Mouse (Mus musculus) adrenal gland, adult 8-10 months (tissue): ENCODE measurements around the gene Map4k4. TPM values are rescaled to one million over a fixed set of nuclear protein-coding genes. Genes with fewer than 3 reads are reported as not detected.

ENCODE experiments used
- DNase-seq: peaks from one replicate; pipeline ENCODE4 v3.0.0; 2022
- total RNA-seq, 4 experiments: library from RNA; stranded (reverse); gene quantifications; 2 replicates each; pipeline ENCODE4 v1.2.4; 2022

The Map4k4 gene
- total RNA-seq, 4 experiments from 2014 or later = 80.9 to 123 (median 104) TPM

GRCm38 (mm10) chr1:40046600-40046999 lies 145.9 kb downstream of the Map4k4 start:
- no peak for DNase-seq

- no peak for DNase-seq
These were observed 150.4 kb downstream of the Map4k4 start for GRCm38 (mm10) chr1:40051157-40051556.

DNA sequence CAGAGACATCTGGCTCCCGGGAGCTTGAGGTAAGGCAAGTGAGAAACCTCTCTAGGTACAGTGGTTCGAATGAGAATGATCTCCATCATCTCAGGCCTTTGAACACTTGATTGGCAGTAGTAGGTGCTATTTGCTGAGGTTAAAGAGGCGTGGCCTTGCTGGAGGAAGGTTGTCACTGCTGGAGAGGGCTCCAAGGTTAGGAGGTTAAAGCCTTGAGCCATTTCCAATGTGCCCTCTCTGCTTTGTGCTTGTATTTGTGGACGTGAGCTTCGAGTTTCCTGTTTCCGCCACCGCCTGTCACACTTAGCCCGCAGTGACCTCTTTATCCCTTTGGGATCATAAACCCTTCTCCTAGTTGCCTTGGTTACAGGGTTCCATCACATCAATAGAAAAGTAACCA lies 151.4 kb downstream of the Map4k4 start:
- DNase-seq = no peak

GRCm38 (mm10) chr1:40053071-40053470 lies 152.4 kb downstream of the Map4k4 start:
- no peak for DNase-seq

GRCm38 (mm10) chr1:40055051-40055450 lies 154.3 kb downstream of the Map4k4 start:
- no peak for DNase-seq

GRCm38 (mm10) chr1:40055963-40056362 lies 155.2 kb downstream of the Map4k4 start:
- DNase-seq = no peak

DNA sequence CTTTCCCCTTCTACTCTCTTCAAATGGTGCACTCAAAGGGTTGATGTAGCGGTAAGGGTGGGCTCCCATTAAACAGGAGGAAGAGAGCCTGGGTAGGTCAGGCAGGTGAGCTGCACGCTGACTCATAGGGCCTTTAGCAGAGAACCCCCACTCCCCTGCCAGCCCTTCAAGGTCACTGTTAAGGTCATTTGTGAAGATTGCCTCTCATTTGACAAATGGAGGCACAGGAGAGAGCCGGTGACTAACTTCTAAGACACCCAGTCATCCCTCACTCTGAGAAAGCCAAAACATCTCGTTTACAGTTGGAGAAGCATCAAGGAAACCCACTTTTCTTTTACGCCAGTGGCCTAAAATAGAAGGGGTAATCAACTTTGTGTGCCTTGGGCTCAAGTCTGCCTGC lies 156.6 kb downstream of the Map4k4 start:
- peak; percentile 12 for DNase-seq

GRCm38 (mm10) chr1:40058013-40058412 lies 157.3 kb downstream of the Map4k4 start:
- no peak for DNase-seq

GRCm38 (mm10) chr1:40059122-40059774 lies 158.5 kb downstream of the Map4k4 start:
- DNase-seq = no peak

DNA sequence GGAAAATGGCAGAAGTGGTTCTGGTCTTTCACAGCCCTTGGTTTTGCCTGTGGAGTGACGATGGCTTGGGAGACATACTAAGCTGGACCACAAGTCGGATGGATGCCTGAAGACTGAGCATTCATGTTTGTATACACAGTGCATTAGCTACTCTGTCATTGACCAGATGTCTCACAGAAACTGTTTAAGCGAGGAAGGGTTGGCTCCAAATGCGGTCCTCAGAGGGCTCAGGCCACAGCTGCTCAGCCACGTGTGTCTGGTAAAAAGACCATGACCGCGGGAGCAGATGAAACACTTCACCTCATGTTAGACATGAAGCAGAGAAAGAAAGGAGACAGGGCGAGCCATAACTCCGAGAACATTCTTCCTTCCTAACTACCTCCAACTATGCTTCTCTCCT lies 160.6 kb downstream of the Map4k4 start:
- DNase-seq = no peak

DNA sequence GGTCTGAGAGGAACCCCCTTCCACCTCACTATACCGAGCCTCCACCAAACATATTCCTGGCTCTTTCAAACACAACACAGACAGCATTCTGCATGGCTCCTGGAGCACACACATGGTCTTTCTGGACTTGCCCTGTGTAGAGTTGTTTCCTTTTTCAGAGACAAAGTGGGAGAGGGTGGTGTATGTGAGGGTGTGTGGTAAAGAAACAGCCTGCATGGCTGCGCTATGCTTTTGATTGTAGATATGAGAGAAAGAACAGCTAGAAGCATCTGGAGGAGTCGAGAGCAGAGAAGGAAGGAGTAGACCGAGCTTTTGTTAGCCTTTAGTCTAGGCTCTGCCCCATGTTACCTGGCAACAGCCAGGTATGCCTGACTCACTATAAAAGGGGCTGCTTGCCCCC lies 162.7 kb downstream of the Map4k4 start:
- DNase-seq = no peak

DNA sequence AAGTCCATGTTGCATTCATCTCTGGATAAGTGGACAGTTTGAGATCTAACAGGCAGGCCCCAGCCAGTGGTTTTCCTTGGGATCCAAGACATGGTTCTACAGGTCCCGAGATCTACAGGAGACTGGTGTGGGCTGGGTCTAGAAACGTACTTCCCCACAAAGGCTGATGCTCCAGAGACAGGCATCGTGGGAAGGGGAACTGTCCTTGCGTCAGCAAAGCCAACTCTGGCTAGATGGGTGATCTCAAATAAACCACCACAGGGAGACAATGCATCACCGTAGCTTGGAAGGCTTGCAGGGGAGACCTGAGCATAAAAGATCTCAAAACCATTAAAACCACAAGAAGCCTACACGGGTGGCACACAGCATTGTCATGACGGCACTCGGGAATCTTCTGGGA lies 163.8 kb downstream of the Map4k4 start:
- no peak for DNase-seq

DNA sequence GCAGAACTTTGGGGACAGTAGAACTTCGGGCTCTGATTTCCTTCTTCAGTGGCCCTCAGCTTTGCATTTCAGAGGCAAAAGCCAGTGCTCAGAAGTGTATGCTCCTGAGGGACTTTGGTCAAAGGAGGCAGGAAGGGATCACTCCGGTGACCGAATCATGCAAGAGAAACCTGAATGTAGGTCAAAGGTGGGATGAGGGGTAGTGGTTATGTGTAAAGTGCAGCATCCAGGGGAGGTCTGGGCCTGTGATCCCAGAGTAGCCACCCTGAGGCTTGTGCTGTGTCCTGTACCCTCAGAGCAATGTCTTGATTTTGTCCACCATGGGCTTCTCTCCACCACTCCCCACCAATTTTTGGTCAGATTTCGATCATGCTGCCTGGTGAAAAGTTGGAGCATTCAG lies 171.8 kb downstream of the Map4k4 start:
- DNase-seq = no peak

- no peak for DNase-seq
These were observed 173.1 kb downstream of the Map4k4 start, which contains the start of gene Il1r2 for GRCm38 (mm10) chr1:40073779-40074178. Il1r2 (plus strand) TSS chr1:40074079.

Other genes starting within 250 kb of the Map4k4 start
- gene Creg2, start 249.4 kb upstream of the Map4k4 start, total RNA-seq = under 1 TPM; 0.41 to 0.83 (median 0.55) TPM
- under 1 TPM in 2 of 4 experiments, not detected in 2; 0.22 to 0.30 TPM for gene Rfx8, start 179.9 kb upstream of the Map4k4 start, total RNA-seq
- gene Gm3646, start 95.6 kb upstream of the Map4k4 start, total RNA-seq = not detected
- under 1 TPM in 1 of 4 experiments, not detected in 3; 0.49 TPM for gene Il1r2, start 173.2 kb downstream of the Map4k4 start, total RNA-seq